Mouse (Mus musculus) layer of hippocampus, adult 18-20 months (tissue): ENCODE measurements around the gene Abhd8. TPM values are rescaled to one million over a fixed set of nuclear protein-coding genes. Genes with fewer than 3 reads are reported as not detected.

Experiments used
- DNase-seq, 2 experiments: peaks; one replicate each; pipeline ENCODE4 v3.0.0; 2022; ENCODE audit warnings: low spot score in 2 of 2
- total RNA-seq, 2 experiments: library from RNA; stranded (reverse); gene quantifications; 2 replicates each; pipeline ENCODE4 v1.2.3; 2021

Abhd8 gene
- total RNA-seq, 2 experiments from 2014 or later, result 287 to 312 TPM

GRCm38 (mm10) chr8:71483932-71484331 is 20.5 kb upstream of the Abhd8 start:
- DNase-seq, result no peak

GRCm38 (mm10) chr8:71478943-71479342 is 15.5 kb upstream of the Abhd8 start:
- DNase-seq, result no peak

GRCm38 (mm10) chr8:71477196-71477845 is 13.9 kb upstream of the Abhd8 start:
- DNase-seq, result no peak

- peak; percentile 77 to 84 for DNase-seq
Observed at GRCm38 (mm10) chr8:71476099-71476940, 12.9 kb upstream of the Abhd8 start.

GRCm38 (mm10) chr8:71475702-71476075 is 12.2 kb upstream of the Abhd8 start:
- DNase-seq, result no peak

- DNase-seq, result no peak
Observed at GRCm38 (mm10) chr8:71474785-71475701, 11.6 kb upstream of the Abhd8 start.

GRCm38 (mm10) chr8:71474344-71474743 is 10.9 kb upstream of the Abhd8 start:
- no peak for DNase-seq

- no peak for DNase-seq
Observed at GRCm38 (mm10) chr8:71472601-71473386, 9.3 kb upstream of the Abhd8 start.

- no peak for DNase-seq
Observed at GRCm38 (mm10) chr8:71471861-71472260, 8.4 kb upstream of the Abhd8 start.

- DNase-seq, result no peak
Observed at GRCm38 (mm10) chr8:71470913-71471255, 7.4 kb upstream of the Abhd8 start.

- DNase-seq, result no peak
Observed at GRCm38 (mm10) chr8:71470146-71470912, 6.9 kb upstream of the Abhd8 start.

- peak in 1 of 2 experiments; percentile 58 for DNase-seq
Observed at GRCm38 (mm10) chr8:71469411-71469810, 6.0 kb upstream of the Abhd8 start.

- peak; percentile 98 to 99 for DNase-seq
Observed at GRCm38 (mm10) chr8:71468916-71469315, 5.5 kb upstream of the Abhd8 start, which contains the start of gene Dda1. TSS of gene Dda1 (plus strand) at chr8:71469199.

GRCm38 (mm10) chr8:71468001-71468400 is 4.5 kb upstream of the Abhd8 start:
- no peak for DNase-seq

GRCm38 (mm10) chr8:71467201-71467600 is 3.7 kb upstream of the Abhd8 start:
- no peak for DNase-seq

- DNase-seq, result no peak
Observed at GRCm38 (mm10) chr8:71466198-71466597, 2.7 kb upstream of the Abhd8 start.

GRCm38 (mm10) chr8:71465733-71466132 is 2.3 kb upstream of the Abhd8 start:
- DNase-seq, result no peak

- peak; percentile 99 to 100 for DNase-seq
Observed at GRCm38 (mm10) chr8:71464513-71465500, 1.4 kb upstream of the Abhd8 start, which contains the start of gene Mrpl34. TSS of gene Mrpl34 (plus strand) at chr8:71464959.

- DNase-seq, result peak in 1 of 2 experiments; percentile 77
Observed at GRCm38 (mm10) chr8:71462786-71463185, 669 bp downstream of the Abhd8 start.
